Mouse (Mus musculus) skeletal muscle tissue, adult 2 months (tissue): Measurements from ENCODE around the gene Olfr1441.

Experiments used
- DNase-seq: peaks from one replicate; pipeline ENCODE4 v3.0.0-alpha.2; 2012; ENCODE audit warnings: low read depth, low spot score

The Olfr1441 gene

DNA sequence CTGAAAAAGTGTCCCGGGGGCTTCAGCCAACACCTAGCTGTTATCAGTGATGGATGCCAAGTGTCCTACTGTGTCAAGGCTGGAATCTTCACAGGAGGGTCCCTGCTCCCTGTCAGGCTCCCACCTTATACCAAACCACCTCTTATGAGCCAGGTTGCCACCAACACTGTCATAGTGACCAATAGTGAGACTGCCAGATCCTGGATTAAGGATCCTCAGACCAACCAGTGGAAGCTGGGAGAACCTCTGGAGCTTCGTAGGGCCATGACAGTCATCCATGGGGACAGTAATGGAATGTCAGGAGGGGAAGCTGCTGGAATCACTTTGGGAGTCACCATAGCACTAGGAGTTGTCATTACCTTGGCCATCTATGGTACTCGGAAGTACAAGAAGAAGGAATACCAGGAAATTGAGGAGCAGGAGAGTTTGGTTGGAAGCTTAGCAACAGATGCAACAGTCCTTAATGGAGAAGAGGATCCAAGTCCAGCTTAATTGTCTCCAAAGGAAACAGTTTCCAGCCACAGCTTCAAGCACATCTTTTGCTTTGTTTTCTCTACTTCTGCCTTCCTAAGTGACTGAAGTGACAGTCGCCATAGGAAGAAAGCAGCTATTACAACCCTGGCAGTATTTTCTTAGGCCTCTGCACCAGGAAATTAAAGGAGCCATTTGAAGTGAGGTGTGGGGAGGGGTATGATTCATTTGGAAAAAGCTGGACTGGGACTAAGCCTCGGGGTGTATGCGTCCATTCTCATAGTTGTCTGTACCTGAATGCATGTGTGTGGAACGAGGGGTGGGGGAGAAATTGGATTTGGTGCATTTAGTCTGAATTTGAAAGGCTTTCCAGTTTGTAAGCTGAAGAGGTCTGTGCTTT, 45.9 kb downstream of the Olfr1441 start:
- DNase-seq = no peak

- no peak for DNase-seq
These were observed 46.4 kb downstream of the Olfr1441 start for GRCm38 (mm10) chr19:12463722-12464035.

- DNase-seq = no peak
These were observed 46.9 kb downstream of the Olfr1441 start for GRCm38 (mm10) chr19:12464127-12464526.

- DNase-seq = no peak
These were observed 47.4 kb downstream of the Olfr1441 start for GRCm38 (mm10) chr19:12464674-12465073.

GRCm38 (mm10) chr19:12465530-12466144, 48.4 kb downstream of the Olfr1441 start:
- DNase-seq = no peak

DNA sequence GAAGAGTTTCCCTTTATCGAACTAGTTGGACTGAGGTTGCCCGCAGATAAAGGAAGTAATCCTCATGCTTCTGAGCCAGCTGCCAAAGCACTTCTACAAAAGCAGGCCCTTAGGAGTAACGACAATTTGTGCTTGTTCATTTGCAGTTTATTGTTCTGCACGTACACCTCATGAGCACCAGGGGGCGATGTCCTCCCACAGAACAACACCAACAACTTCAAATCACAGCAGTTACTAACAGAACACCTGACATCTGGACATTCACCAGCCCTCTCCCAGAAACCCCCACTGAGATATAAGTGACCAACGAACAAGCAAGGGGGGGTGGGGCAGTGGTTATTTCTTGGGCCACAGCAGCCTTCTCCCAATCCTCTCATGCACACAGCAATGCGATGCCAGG, 49.0 kb downstream of the Olfr1441 start:
- DNase-seq = peak; percentile 70

- DNase-seq = no peak
These were observed 50.2 kb downstream of the Olfr1441 start for GRCm38 (mm10) chr19:12467436-12467835.

DNA sequence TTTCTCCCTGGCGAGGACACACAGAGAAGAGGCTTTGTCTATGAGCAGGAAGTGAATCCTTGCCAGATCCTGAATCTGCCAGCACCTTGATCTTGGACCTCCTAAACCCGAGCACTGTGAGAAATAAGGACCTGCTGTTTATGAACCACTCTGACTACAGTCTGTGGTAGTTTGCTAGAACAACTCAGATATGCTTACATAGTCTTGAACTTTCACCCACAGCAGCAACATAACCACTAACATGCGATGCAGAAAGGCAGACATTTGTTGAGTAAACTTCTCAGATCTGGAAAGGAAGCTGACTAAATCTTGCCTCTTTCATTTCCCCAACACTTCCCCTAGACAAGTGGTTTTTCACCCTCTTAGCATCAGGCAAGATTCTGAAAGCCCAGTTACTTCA, 54.6 kb downstream of the Olfr1441 start:
- DNase-seq = no peak

GRCm38 (mm10) chr19:12472381-12472976, 55.2 kb downstream of the Olfr1441 start:
- no peak for DNase-seq
